Mouse (Mus musculus) effector memory CD4-positive, alpha-beta T cell, adult 7 months (primary cell): ENCODE measurements around the gene Ces5a. TPM values are rescaled to one million over a fixed set of nuclear protein-coding genes. Genes with fewer than 3 reads are reported as not detected.

Experiments
- polyA plus RNA-seq: library from polyadenylated mRNA; unstranded; fragments of 100-300 nt; shearing (Covaris generic); gene quantifications from one replicate; pipeline ENCODE4 v1.2.1, GENCODE M21; 2017

Gene Ces5a
- not detected for polyA plus RNA-seq

DNA sequence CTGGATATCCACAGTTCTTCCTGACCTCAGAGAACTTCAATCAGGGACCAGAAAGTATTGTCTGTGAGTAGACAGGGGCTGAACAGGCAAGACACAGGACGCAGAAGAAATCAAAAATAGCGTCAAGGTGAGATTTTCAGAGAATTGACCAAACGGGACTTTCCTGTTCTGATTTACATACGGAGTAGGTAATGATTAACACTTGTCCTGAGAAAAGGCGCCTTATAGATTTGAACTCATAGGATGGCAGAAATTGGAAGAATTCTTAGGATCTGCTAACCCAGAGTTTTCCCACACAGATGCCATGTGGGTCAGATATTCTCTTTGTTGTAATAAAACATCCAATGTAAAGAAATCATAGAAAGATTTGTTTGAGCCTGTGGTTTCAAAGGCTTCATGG lies at the start of gene Ces5a:
Gene Ces5a, minus strand, starts transcription at position 101 of the 400 bp plus-strand sequence.

Other genes starting within 250 kb of the Ces5a start
- gene Ces1g, start 198.5 kb downstream of the Ces5a start, polyA plus RNA-seq = not detected
- not detected for gene Ces1h, start 156.1 kb downstream of the Ces5a start, polyA plus RNA-seq